Mouse (Mus musculus) ES-Bruce4 (cell line): ENCODE measurements at regions not wholly inside any gene's neighbourhood (a gene's known extent, or its start where the extent isn't known, plus 50 kb on each side); places are given as distances from the start of the nearest gene placed in this dataset.

Experiments used
- CTCF ChIP-seq: IDR thresholded peaks from one replicate; pipeline ENCODE4 v1.8.1; 2011; ENCODE audit warnings: low read depth, low read length
- EP300 ChIP-seq: IDR thresholded peaks from 2 replicates; pipeline ENCODE4 v1.6.1; 2011; ENCODE audit warnings: low read depth, low read length; ENCODE audit not compliant: insufficient read depth
- POLR2A ChIP-seq: IDR thresholded peaks from one replicate; pipeline ENCODE4 v1.8.1; 2011; ENCODE audit warnings: low read length; ENCODE audit not compliant: insufficient read depth

GRCm38 (mm10) chr3:80284656-80285055 is 400.3 kb downstream of the Fam198b start:
- TF ChIP-seq CTCF (no peak), EP300 (no peak), POLR2A (no peak)
